Mouse (Mus musculus) C2C12 (cell line): ENCODE data around the gene Dpysl4. TPM values are rescaled to one million over a fixed set of nuclear protein-coding genes. Genes with fewer than 3 reads are reported as not detected.

Source experiments
- H3K27me3 ChIP-seq: one replicate; pipeline ENCODE4 v1.6.1; 2011; ENCODE audit not compliant: control insufficient read depth, insufficient read depth, insufficient read length
- H3K36me3 ChIP-seq: one replicate; pipeline ENCODE4 v1.6.1; 2011; ENCODE audit not compliant: control insufficient read depth, insufficient read depth
- H3K4me3 ChIP-seq: one replicate; pipeline ENCODE4 v1.5.1; 2011; ENCODE audit warnings: mild to moderate bottlenecking, control low read depth; ENCODE audit not compliant: poor library complexity, insufficient read depth, severe bottlenecking
- H3K79me2 ChIP-seq: one replicate; pipeline ENCODE4 v1.6.1; 2011; ENCODE audit not compliant: control insufficient read depth, insufficient read depth
- H3K79me3 ChIP-seq: one replicate; pipeline ENCODE4 v1.6.1; 2011; ENCODE audit warnings: low read depth, control low read depth
- H3ac ChIP-seq: one replicate; pipeline ENCODE3; 2011; ENCODE audit warnings: low read depth; ENCODE audit not compliant: control insufficient read depth, insufficient read length
- CEBPB ChIP-seq: IDR thresholded peaks from one replicate; pipeline ENCODE4 v1.6.1; 2011; ENCODE audit warnings: low read depth, mild to moderate bottlenecking, control low read depth, moderate library complexity
- CTCF ChIP-seq: IDR thresholded peaks from one replicate; pipeline ENCODE4 v1.5.1; 2011; ENCODE audit not compliant: control insufficient read depth, insufficient read depth, insufficient read length
- FOSL1 ChIP-seq: IDR thresholded peaks from one replicate; pipeline ENCODE4 v1.8.0; 2011; ENCODE audit warnings: mild to moderate bottlenecking, low read length; ENCODE audit not compliant: poor library complexity, insufficient read depth, severe bottlenecking
- MAX ChIP-seq: IDR thresholded peaks from one replicate; pipeline ENCODE4 v1.6.1; 2011; ENCODE audit warnings: mild to moderate bottlenecking, control low read depth
- MYOD1 ChIP-seq: IDR thresholded peaks from one replicate; pipeline ENCODE4 v1.6.1; 2011; ENCODE audit warnings: low read depth; ENCODE audit not compliant: control insufficient read depth, insufficient read length
- MYOG ChIP-seq: IDR thresholded peaks from one replicate; pipeline ENCODE4 v1.6.1; 2011; ENCODE audit not compliant: control insufficient read depth, insufficient read length; ENCODE audit errors: extremely low read depth
- USF1 ChIP-seq: IDR thresholded peaks from one replicate; pipeline ENCODE4 v1.6.1; 2011; ENCODE audit warnings: low read depth, mild to moderate bottlenecking, control low read depth, moderate library complexity
- polyA plus RNA-seq: library from polyadenylated mRNA; unstranded; fragments of >200 nt; fragmentation: generic; extraction: Trizol; gene quantifications from one replicate; pipeline ENCODE4 v1.2.1, GENCODE M21; 2012; ENCODE audit warnings: missing spikeins

The Dpysl4 gene
- polyA plus RNA-seq, 1 experiment: not detected

DNA sequence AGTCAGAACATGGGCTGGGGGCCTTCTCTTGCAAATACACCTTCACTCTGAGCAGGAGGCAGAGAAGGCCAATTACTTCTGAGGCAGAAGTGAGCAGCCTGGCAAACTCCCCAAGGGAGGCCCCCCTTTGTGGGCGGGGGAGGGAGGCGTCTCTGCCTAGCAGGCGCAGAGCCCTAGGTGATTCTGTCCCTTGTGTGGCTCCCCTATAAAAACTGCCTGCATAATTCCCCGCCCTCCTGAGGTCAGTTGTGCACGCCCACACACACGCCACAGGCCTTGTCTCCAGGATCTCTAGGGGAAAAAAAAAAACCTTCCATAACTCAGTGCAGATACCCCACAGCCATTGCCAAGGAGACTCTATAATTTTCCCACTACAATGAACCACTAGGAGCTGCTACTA, 44.6 kb downstream of the Dpysl4 start:
- H3K4me3 ChIP-seq: no peak overlapping the region
- H3K79me3 ChIP-seq: no peaks in the 10 kb centered on the region
- H3K79me2 ChIP-seq: no peaks in the 10 kb centered on the region
- H3K36me3 ChIP-seq: no peaks in the 10 kb centered on the region
- no peak overlapping the region for H3ac ChIP-seq
- TF ChIP-seq CEBPB (no peak), USF1 (no peak), FOSL1 (no peak), MYOD1 (no peak), MYOG (no peak), CTCF (no peak), MAX (no peak)
- H3K27me3 ChIP-seq: no peaks in the 10 kb centered on the region

DNA sequence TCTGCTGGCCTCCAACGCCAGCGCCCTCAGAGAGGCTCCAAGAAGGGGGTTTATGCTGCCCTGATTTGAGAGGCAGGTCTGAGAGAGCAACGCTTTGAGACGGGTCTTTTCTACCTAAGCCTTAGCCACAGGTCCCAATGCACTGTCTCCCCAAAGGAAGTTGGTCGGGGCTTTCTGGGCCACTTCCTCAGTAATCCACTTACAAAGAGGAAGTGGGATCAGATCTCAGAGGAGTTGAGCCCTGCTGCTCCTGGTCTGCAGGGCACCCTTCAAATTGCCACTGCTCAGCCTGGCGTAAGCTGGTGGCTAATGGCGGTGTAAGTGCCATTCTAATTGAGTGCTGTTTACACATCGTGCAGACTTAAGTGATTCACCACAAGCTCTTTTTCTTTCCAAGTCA, 45.7 kb downstream of the Dpysl4 start:
- Histone ChIP-seq H3K4me3 (no peak overlapping the region), H3ac (no peak overlapping the region), H3K79me2 (no peaks in the 10 kb centered on the region), H3K79me3 (no peaks in the 10 kb centered on the region), H3K36me3 (no peaks in the 10 kb centered on the region), H3K27me3 (no peaks in the 10 kb centered on the region)
- TF ChIP-seq MYOG: no peak
- TF ChIP-seq MYOD1: no peak
- no peak for TF ChIP-seq FOSL1
- no peak for TF ChIP-seq MAX
- TF ChIP-seq CTCF: no peak
- TF ChIP-seq CEBPB: no peak
- no peak for TF ChIP-seq USF1

DNA sequence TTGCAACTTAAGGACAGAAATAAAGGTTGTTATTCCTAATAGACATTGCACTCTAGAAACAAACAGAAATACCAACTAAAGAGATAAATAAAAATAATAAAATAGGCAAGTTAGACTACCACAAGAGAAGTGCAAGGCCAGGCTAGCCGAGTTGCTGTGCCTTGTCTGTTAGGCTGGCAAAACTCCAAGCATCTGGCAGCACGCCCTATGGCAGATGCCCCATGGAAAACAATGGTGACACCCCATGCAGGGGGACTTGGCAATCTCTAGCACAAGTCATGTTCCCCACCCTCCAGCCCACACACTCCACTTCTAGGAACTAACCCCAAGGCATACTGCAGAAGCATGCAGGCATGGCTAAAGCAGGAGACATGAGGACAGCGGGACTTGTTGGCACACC, 47.6 kb downstream of the Dpysl4 start:
- H3K27me3 ChIP-seq: no peaks in the 10 kb centered on the region
- no peaks in the 10 kb centered on the region for H3K79me2 ChIP-seq
- H3K36me3 ChIP-seq: no peaks in the 10 kb centered on the region
- no peaks in the 10 kb centered on the region for H3K79me3 ChIP-seq
- no peak overlapping the region for H3ac ChIP-seq
- no peak overlapping the region for H3K4me3 ChIP-seq
- TF ChIP-seq CTCF (no peak), CEBPB (no peak), MAX (no peak), USF1 (no peak), MYOG (no peak), MYOD1 (no peak), FOSL1 (no peak)

DNA sequence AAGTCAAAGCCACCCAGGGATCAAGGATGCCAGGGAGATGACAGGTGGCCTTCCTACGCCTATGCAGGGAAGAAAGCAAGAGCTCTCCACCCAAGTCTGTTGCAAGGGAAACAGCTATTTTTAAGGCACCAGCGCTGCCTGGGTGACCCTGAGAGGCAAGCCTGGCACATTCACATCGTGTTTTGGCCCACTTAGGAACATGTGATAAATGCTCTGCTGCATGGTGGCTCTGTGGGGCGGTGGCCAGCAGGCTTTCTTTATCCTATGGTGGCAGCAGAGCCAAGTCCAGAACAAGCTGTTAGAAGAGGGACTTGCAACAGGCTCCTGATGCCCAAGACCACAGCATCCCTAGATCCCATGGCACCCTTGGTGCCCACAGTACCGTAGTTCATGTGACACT, 49.4 kb downstream of the Dpysl4 start:
- H3K36me3 ChIP-seq: no peaks in the 10 kb centered on the region
- H3K79me3 ChIP-seq: no peaks in the 10 kb centered on the region
- no peak overlapping the region for H3ac ChIP-seq
- no peaks in the 10 kb centered on the region for H3K79me2 ChIP-seq
- no peaks in the 10 kb centered on the region for H3K27me3 ChIP-seq
- TF ChIP-seq FOSL1: no peak
- TF ChIP-seq CEBPB: no peak
- no peak for TF ChIP-seq CTCF
- no peak for TF ChIP-seq MYOG
- no peak for TF ChIP-seq MYOD1
- TF ChIP-seq MAX: no peak
- TF ChIP-seq USF1: no peak
- no peak overlapping the region for H3K4me3 ChIP-seq

DNA sequence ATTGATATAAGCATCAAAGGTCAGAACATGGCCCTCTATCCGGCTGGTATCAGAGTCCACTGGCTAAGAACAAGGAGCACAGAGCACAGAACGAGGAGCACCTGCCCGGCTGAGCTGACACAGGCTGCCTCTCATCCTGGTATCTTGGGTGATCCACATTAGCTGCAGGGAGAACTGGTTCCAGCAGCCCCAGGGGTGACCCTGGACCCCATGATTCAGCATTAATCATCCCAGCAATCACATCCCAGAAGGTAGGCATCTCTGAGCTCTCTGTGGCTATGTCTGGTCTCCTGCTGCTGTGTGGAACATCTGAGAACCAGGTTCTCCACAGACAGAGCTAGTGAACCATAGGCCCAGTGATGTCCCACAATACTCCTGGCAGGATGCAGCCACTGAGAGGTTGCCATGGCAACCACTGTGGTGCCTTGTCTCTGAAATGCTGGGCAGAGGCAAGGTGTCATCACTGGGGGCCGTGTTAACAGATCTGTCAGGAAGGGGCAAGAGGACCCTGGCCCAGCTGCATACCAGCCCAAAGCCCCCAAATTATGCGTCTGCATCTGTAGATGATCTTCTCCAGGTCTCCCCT, 51.2 kb downstream of the Dpysl4 start:
- no peaks in the 10 kb centered on the region for H3K27me3 ChIP-seq
- H3K36me3 ChIP-seq: no peaks in the 10 kb centered on the region
- no peak overlapping the region for H3ac ChIP-seq
- no peaks in the 10 kb centered on the region for H3K79me2 ChIP-seq
- no peaks in the 10 kb centered on the region for H3K79me3 ChIP-seq
- TF ChIP-seq MYOD1: no peak
- TF ChIP-seq MYOG: no peak
- TF ChIP-seq CTCF: no peak
- TF ChIP-seq CEBPB: no peak
- TF ChIP-seq USF1: no peak
- TF ChIP-seq FOSL1: no peak
- no peak for TF ChIP-seq MAX
- no peak overlapping the region for H3K4me3 ChIP-seq

DNA sequence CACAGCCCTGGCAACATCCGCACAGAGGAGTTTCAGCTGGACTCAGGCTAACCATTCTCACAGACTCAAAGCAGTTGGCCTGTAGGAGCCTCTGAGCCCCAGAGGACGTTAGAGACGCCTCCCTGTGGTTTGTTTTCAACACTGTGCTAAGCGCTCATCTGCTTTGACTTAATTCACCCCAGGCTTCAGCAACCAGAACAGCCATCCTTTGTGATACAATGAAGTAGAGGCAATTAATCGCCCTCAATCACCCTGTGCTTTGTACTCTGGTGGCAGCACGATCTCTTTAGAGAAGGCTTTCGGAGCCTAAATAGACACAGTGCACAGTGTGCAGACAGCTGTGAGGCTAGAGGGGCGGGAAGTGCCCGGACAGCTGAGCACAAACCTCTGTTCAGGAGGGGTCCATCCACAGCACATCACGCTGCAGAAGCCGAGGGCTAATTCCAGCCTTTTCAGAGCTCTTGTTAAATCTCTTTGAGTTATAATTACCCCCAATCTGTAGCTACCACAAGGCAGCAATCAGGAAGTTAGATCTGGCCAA, 54.2 kb downstream of the Dpysl4 start:
- H3K36me3 ChIP-seq: no peaks in the 10 kb centered on the region
- no peak overlapping the region for H3ac ChIP-seq
- no peak for TF ChIP-seq USF1
- TF ChIP-seq CEBPB: no peak
- no peak for TF ChIP-seq CTCF
- TF ChIP-seq MYOD1: no peak
- TF ChIP-seq MYOG: no peak
- TF ChIP-seq FOSL1: no peak
- TF ChIP-seq MAX: no peak
- H3K79me3 ChIP-seq: no peaks in the 10 kb centered on the region
- H3K79me2 ChIP-seq: no peaks in the 10 kb centered on the region
- H3K4me3 ChIP-seq: no peak overlapping the region
- H3K27me3 ChIP-seq: no peaks in the 10 kb centered on the region
